Mouse (Mus musculus) liver, embryonic 16.5 days (tissue): ENCODE measurements at regions not wholly inside any gene's neighbourhood (a gene's known extent, or its start where the extent isn't known, plus 50 kb on each side); places are given as distances from the start of the nearest gene placed in this dataset.

Source experiments
- ATAC-seq: fragments of 200-750 bp; cut with Nextera tagmentation; 2 replicates; pipeline ENCODE4 v1.8.0; 2017; ENCODE audit warnings: low read depth, mild to moderate bottlenecking, moderate number of reproducible peaks, moderate library complexity
- H3K27ac ChIP-seq: fragments of 300-500 bp; sonication (generic); 2 replicates; pipeline ENCODE4 v1.5.1; 2014; ENCODE audit warnings: mild to moderate bottlenecking, low read length
- H3K27me3 ChIP-seq: fragments of 300-500 bp; sonication (generic); 2 replicates; pipeline ENCODE4 v1.6.1; 2014; ENCODE audit warnings: low read depth, low read length, mixed read lengths; ENCODE audit not compliant: control insufficient read depth, insufficient read depth
- H3K36me3 ChIP-seq: fragments of 300-500 bp; sonication (generic); 2 replicates; pipeline ENCODE4 v1.6.1; 2014; ENCODE audit warnings: mild to moderate bottlenecking; ENCODE audit not compliant: control insufficient read depth, insufficient read depth
- H3K4me1 ChIP-seq: fragments of 300-500 bp; sonication (generic); 2 replicates; pipeline ENCODE4 v1.6.1; 2014; ENCODE audit warnings: low read depth, low read length, mixed read lengths; ENCODE audit not compliant: control insufficient read depth
- H3K4me2 ChIP-seq: fragments of 300-500 bp; sonication (generic); 2 replicates; pipeline ENCODE4 v1.6.1; 2014; ENCODE audit warnings: low read depth, low read length, mixed read lengths
- H3K4me3 ChIP-seq: fragments of 300-500 bp; sonication (generic); 2 replicates; pipeline ENCODE4 v1.5.1; 2014; ENCODE audit warnings: low read depth, mild to moderate bottlenecking, low read length
- H3K9ac ChIP-seq: fragments of 300-500 bp; sonication (generic); 2 replicates; pipeline ENCODE4 v1.6.1; 2014; ENCODE audit warnings: low read depth, low read length
- H3K9me3 ChIP-seq: fragments of 300-500 bp; sonication (generic); replicated peaks from 2 replicates; pipeline ENCODE4 v1.6.1; 2016; ENCODE audit warnings: low read length; ENCODE audit not compliant: control insufficient read depth
- WGBS: fragments of 180-500 bp; shearing (Covaris S2); extraction: QIAGEN DNeasy Blood & Tissue Kit; methylation state at CpG from one replicate; pipeline ENCODE4 v1.1.7; 2014; ENCODE audit not compliant: insufficient replicate concordance; 5-methylcytosine and 5-hydroxymethylcytosine counted together

- Histone ChIP-seq H3K27me3 (no peaks in the 10 kb centered on the region), H3K36me3 (no peaks in the 10 kb centered on the region)
- no peak for ATAC-seq
Observed at GRCm38 (mm10) chr8:118042253-118042860, 240.6 kb upstream of the Mphosph6 start.

DNA sequence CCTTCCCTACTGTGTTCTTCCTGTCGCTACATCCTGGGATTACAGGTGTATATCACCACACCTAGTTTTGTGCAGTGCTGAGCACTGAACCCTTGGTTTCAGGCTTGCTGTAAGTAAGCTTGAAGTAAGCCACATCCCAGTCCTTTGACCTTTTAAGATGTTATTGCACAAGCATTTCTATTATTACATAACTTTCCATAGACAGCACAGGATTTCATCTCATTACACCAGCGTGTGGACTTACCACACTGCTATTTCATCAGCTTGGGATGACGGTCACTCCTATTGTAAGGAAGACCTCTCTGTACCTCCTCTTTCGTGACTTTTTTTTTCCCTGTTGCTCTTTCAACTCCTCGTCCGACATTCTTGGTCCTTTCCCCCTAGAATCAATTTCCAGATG lies 239.5 kb upstream of the Mphosph6 start:
- Histone ChIP-seq H3K36me3 (no peaks in the 10 kb centered on the region), H3K27ac (no peak overlapping the region), H3K4me3 (no peak overlapping the region), H3K4me2 (no peak overlapping the region), H3K4me1 (no peaks in the 10 kb centered on the region), H3K9ac (no peak overlapping the region), H3K9me3 (no peaks in the 10 kb centered on the region; the same call in 1 of the 2 replicates), H3K27me3 (no peaks in the 10 kb centered on the region)
- ATAC-seq, result no peak
- WGBS, result 57% methylated on average over 6 of the region's 6 CpGs

More at GRCm38 (mm10) chr8:118042253-118042860, 240.6 kb upstream of the Mphosph6 start:
- H3K4me1 ChIP-seq, result no peaks in the 10 kb centered on the region
- H3K4me3 ChIP-seq, result no peak overlapping the region
- H3K4me2 ChIP-seq, result no peak overlapping the region
- no peaks in the 10 kb centered on the region; the same call in 1 of the 2 replicates for H3K9me3 ChIP-seq
- no peak overlapping the region for H3K9ac ChIP-seq
- 68% methylated on average over 10 of the region's 10 CpGs for WGBS
- no peak overlapping the region for H3K27ac ChIP-seq

DNA sequence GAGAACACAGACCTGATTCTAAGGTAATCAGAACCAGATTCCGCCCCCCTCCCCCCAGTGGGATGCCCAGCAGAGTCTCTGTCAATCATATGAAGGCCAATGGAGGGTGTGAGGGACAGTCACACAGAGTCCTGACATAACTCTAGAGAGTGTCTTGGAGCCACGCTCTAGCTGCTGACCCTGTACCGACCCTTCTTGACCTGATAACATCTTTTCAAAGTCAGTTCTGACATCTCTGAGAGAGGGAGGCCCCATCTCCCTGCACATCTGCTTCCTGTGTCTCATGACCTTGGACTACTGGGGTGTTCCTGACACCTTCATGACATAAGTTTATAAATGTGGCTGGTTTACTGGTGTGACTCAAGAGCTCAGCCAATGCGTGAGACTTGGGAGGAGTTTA lies 236.1 kb upstream of the Mphosph6 start:
- Histone ChIP-seq H3K9ac (no peak overlapping the region), H3K36me3 (no peaks in the 10 kb centered on the region), H3K4me3 (no peak overlapping the region), H3K4me2 (no peak overlapping the region), H3K4me1 (no peaks in the 10 kb centered on the region), H3K27ac (no peak overlapping the region), H3K9me3 (no peaks in the 10 kb centered on the region; the same call in 1 of the 2 replicates), H3K27me3 (no peaks in the 10 kb centered on the region)
- WGBS, result 38% methylated on average over 4 of the region's 4 CpGs
- no peak for ATAC-seq

DNA sequence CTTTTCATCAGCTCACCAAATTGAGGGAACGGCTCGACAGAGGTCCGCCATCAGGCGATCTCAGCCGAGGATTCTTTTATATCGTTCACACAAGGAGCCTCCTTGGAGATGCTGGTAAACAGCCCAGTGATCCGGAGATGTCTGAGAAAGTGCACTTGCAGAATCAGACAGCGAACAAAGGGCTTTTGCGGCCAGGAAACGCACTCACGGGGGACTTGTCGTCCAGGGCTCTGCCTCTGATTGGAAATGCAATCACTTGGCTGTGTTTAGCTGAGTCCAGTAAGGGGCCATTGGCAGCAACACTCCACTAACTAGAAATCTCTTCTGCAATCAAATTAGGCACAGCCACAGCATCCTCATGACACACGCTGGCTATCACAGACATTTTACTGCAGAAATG lies 232.3 kb upstream of the Mphosph6 start:
- H3K9me3 ChIP-seq, result no peaks in the 10 kb centered on the region
- H3K9ac ChIP-seq, result no peak overlapping the region
- no peak overlapping the region for H3K27ac ChIP-seq
- no peaks in the 10 kb centered on the region for H3K27me3 ChIP-seq
- H3K4me1 ChIP-seq, result no peaks in the 10 kb centered on the region
- no peaks in the 10 kb centered on the region for H3K36me3 ChIP-seq
- H3K4me3 ChIP-seq, result no peak overlapping the region
- H3K4me2 ChIP-seq, result no peak overlapping the region
- no peak for ATAC-seq
- 59% methylated on average over 13 of the region's 13 CpGs for WGBS

DNA sequence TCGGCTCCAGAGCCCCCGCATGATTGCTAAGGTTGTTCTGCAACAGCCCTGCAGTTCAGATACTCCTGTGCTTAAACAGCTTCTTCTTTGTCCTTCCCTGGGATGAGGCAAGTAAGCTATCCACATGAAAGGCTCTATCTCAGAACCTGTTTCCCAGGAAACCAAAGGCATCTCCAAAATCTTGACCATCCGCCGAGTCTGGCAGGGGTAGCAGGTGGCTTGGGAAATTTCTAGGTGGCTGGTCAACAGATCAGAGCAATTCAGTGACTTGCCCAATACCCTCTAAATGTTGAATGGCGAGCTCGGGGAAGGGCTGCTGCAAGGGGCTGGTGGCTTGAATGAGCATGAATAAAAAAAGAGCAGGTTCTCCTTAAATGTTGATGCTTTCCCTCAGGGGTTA lies 229.7 kb upstream of the Mphosph6 start:
- Histone ChIP-seq H3K9me3 (no peaks in the 10 kb centered on the region), H3K9ac (no peak overlapping the region), H3K4me3 (no peak overlapping the region), H3K4me2 (no peak overlapping the region), H3K36me3 (no peaks in the 10 kb centered on the region), H3K27me3 (no peaks in the 10 kb centered on the region), H3K4me1 (no peaks in the 10 kb centered on the region), H3K27ac (no peak overlapping the region)
- ATAC-seq, result no peak
- WGBS, result 48% methylated on average over 6 of the region's 6 CpGs

DNA sequence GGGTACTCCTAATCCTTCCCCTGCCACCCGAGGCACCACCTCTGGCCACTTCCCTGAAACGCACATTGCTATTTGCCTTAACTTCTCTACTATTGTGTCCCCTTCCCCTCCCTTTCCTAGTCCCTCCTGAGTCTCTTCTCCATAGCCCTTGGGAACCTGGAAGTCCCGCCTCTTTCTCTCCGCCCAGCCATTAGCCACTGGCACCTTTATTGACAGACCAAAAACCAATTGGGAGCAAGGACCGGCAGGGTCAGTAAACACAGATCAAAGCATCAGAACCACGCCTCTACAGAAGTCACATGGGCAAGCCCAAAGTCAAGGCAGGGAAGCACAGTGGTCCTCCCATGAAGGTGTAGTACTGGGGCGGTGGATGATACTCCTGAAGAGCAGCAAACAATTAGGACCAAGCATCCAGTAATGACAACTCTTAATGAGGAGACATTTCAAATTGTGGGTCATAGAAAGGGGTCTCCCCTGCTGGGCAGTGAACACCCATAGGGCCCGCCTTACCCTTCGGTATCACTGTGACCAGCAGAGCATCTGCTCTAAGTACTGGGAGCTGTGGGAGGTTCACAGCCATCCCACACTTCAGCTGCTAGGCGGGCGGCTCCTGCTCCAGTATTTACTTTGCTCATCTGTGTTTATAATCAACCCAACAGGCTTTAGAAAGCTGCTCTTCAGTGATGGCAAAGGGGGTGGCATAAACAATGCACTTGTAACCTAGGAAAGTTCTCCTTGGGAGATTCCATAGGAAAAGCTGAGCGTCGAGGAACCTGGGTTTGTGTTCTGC lies 226.5 kb upstream of the Mphosph6 start:
- H3K4me1 ChIP-seq, result no peaks in the 10 kb centered on the region
- no peaks in the 10 kb centered on the region for H3K27me3 ChIP-seq
- WGBS, result 68% methylated on average over 13 of the region's 13 CpGs
- no peak overlapping the region for H3K4me3 ChIP-seq
- no peak overlapping the region for H3K27ac ChIP-seq
- H3K9ac ChIP-seq, result no peak overlapping the region
- H3K36me3 ChIP-seq, result no peaks in the 10 kb centered on the region
- no peak overlapping the region for H3K4me2 ChIP-seq
- no peak for ATAC-seq
- no peaks in the 10 kb centered on the region for H3K9me3 ChIP-seq

DNA sequence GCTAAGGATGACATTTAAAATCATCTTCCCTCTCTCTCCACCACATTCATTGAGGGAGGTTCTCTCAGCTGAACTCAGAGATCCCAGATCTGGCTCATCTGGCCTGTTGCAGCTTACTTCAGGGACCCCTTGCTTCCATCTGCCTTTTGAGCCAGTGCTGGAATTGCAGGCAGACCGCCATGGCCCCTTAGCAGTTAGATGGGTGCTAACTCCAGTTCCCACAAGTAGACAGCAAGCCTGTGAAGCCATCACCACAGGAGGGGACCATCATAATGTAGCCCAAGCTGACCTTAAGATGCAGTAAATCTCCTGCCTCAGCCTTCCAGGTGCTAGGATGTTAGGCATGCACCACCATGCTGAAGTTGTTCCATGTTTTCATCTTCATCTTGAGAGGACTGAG lies 221.7 kb upstream of the Mphosph6 start:
- no peaks in the 10 kb centered on the region for H3K36me3 ChIP-seq
- H3K27ac ChIP-seq, result no peak overlapping the region
- ATAC-seq, result no peak
- no peak overlapping the region for H3K4me2 ChIP-seq
- no peaks in the 10 kb centered on the region for H3K9me3 ChIP-seq
- H3K4me3 ChIP-seq, result no peak overlapping the region
- 63% methylated on average over 1 of the region's 1 CpGs for WGBS
- H3K9ac ChIP-seq, result no peak overlapping the region
- no peaks in the 10 kb centered on the region for H3K27me3 ChIP-seq
- H3K4me1 ChIP-seq, result no peaks in the 10 kb centered on the region

DNA sequence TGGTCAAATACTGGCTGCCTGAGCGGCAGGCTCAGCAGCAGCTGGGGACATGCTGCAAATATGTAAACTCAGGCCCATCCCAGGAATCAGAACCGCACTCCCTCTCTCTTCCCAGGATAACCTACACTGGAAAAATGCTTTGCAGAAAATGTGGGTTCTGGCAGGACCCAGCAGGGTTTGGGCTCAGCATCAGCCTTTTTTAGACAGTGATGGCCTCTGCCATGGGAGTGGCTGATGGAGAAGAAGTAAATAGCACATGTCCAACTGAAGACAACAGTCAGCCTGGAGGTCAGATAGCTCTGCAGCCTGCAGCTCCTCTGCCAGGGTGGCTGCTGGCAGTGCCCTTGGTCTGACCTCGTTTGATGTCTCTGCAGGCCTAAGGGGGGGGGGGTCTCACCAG lies 220.2 kb upstream of the Mphosph6 start:
- WGBS, result 33% methylated on average over 3 of the region's 3 CpGs
- no peaks in the 10 kb centered on the region for H3K9me3 ChIP-seq
- H3K4me1 ChIP-seq, result no peaks in the 10 kb centered on the region
- H3K27me3 ChIP-seq, result no peaks in the 10 kb centered on the region
- no peak for ATAC-seq
- H3K36me3 ChIP-seq, result no peaks in the 10 kb centered on the region
- H3K9ac ChIP-seq, result no peak overlapping the region
- H3K4me2 ChIP-seq, result no peak overlapping the region
- H3K27ac ChIP-seq, result no peak overlapping the region
- H3K4me3 ChIP-seq, result no peak overlapping the region

GRCm38 (mm10) chr8:118017261-118017660 lies 215.5 kb upstream of the Mphosph6 start:
- Histone ChIP-seq H3K4me3 (no peak overlapping the region), H3K4me1 (no peaks in the 10 kb centered on the region), H3K9me3 (no peaks in the 10 kb centered on the region), H3K36me3 (no peaks in the 10 kb centered on the region), H3K4me2 (no peak overlapping the region), H3K9ac (no peak overlapping the region), H3K27ac (no peak overlapping the region), H3K27me3 (no peaks in the 10 kb centered on the region)
- 21% methylated on average over 6 of the region's 6 CpGs for WGBS
- ATAC-seq, result no peak
